Mouse (Mus musculus) ES-E14 (cell line): Measurements from ENCODE around the gene Heatr4. TPM values are rescaled to one million over a fixed set of nuclear protein-coding genes. Genes with fewer than 3 reads are reported as not detected.
A peak's percentile ranks its signal among the peaks of the same experiment; 100 is the strongest.
"Not testable (repeated sequence)": the region's sequence is repeated elsewhere in the genome, so short reads cannot be mapped to it uniquely, and the experiment has no call there.

ENCODE experiments used
- DNase-seq: peaks from one replicate; pipeline ENCODE4 v3.0.0-alpha.2; 2013; ENCODE audit warnings: low read depth, low spot score
- H3K27ac ChIP-seq: 2 replicates; pipeline ENCODE4 v1.5.1; 2012; ENCODE audit warnings: low read depth, mild to moderate bottlenecking, low read length, moderate library complexity, mixed read lengths; ENCODE audit not compliant: poor library complexity, insufficient read depth, severe bottlenecking
- H3K36me3 ChIP-seq: 2 replicates; pipeline ENCODE4 v1.6.1; 2012; ENCODE audit warnings: mild to moderate bottlenecking, low read length, moderate library complexity, mixed read lengths; ENCODE audit not compliant: control insufficient read depth, poor library complexity, insufficient read depth, severe bottlenecking
- H3K4me1 ChIP-seq, 2 experiments: fragments of 150-350 bp in 1 of 2; sonication (generic) in 1 of 2; 2 replicates each; pipeline ENCODE4 v1.6.1; 2012; ENCODE audit warnings: low read length in 2 of 2, mild to moderate bottlenecking in 1 of 2, mixed read lengths in 1 of 2; ENCODE audit not compliant: control insufficient read depth in 2 of 2, insufficient read depth in 2 of 2, poor library complexity in 1 of 2
- H3K4me3 ChIP-seq, 2 experiments: fragments of 150-350 bp in 1 of 2; sonication (generic) in 1 of 2; 2 replicates each; pipeline ENCODE4 v1.5.1; 2012; ENCODE audit warnings: low read length in 2 of 2, low read depth in 1 of 2, mild to moderate bottlenecking in 1 of 2, mixed read lengths in 1 of 2; ENCODE audit not compliant: insufficient read depth in 1 of 2, poor library complexity in 1 of 2, severe bottlenecking in 1 of 2
- H3K9ac ChIP-seq: 2 replicates; pipeline ENCODE4 v1.6.1; 2012; ENCODE audit warnings: low read depth, mild to moderate bottlenecking, low read length, mixed read lengths; ENCODE audit not compliant: poor library complexity, insufficient read depth, severe bottlenecking
- H3K9me3 ChIP-seq: fragments of 150-350 bp; sonication (generic); 2 replicates; pipeline ENCODE4 v1.6.1; 2012; ENCODE audit warnings: low read depth, mild to moderate bottlenecking, low read length; ENCODE audit not compliant: control insufficient read depth, insufficient read depth
- CHD2 ChIP-seq: IDR thresholded peaks from 2 replicates; pipeline ENCODE4 v1.6.1; 2014; ENCODE audit warnings: mild to moderate bottlenecking, low read depth, low read length, inconsistent platforms
- HCFC1 ChIP-seq: IDR thresholded peaks from 2 replicates; pipeline ENCODE4 v1.6.1; 2012; ENCODE audit warnings: low read length, inconsistent platforms, borderline replicate concordance; ENCODE audit not compliant: insufficient read depth
- MAFK ChIP-seq: IDR thresholded peaks from 2 replicates; pipeline ENCODE4 v1.6.1; 2014; ENCODE audit warnings: mild to moderate bottlenecking, low read depth, low read length, inconsistent platforms; ENCODE audit not compliant: insufficient read depth
- ZC3H11A ChIP-seq: IDR thresholded peaks from 2 replicates; pipeline ENCODE4 v1.6.1; 2012; ENCODE audit warnings: low read depth, mild to moderate bottlenecking, inconsistent platforms, low read length, borderline replicate concordance
- ZNF384 ChIP-seq: IDR thresholded peaks from 2 replicates; pipeline ENCODE4 v1.6.1; 2012; ENCODE audit warnings: low read depth, low read length, inconsistent platforms
- in situ Hi-C, 2 experiments: fragments of 600-800 bp; cut with MboI; formaldehyde crosslinking; loops; one replicate each; pipeline ENCODE4 v1.15.1; 2025; ENCODE audit warnings: low sequenced_read_pairs in 2 of 2, inconsistent platforms in 1 of 2; ENCODE audit not compliant: unreplicated experiment in 2 of 2
- total RNA-seq: library from RNA; depleted of rRNA; stranded (reverse); fragments of 300-350 nt; gene quantifications from 2 replicates; pipeline ENCODE4 v1.2.3, GENCODE M21; 2012

The Heatr4 gene
- total RNA-seq, 1 experiment = not detected

DNA sequence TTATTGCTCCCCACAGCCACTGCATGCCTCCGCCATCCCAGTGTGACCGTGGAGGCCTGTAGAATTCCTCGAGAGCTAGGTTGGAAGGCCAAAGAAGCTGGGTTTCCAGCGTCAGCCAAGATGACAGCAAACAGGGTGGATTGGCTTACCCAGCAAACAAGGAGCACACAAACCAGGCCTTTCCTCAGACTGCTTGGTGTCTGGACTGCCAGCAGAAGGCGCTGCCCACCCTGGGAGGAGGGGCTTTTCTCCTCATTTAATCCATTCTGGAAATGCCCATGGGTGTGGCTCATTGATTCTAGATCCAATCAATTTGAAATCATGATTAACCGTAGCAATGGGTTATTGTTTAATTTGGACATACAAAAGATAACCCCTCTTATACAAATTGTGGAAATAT, 28.5 kb upstream of the Heatr4 start:
- peaks cover 0 to 2% of the 10 kb centered on the region in 2 experiments; a peak in 2 of 4 replicates for H3K4me1 ChIP-seq
- no peaks in the 10 kb centered on the region; the same call in 1 of the 2 replicates for H3K36me3 ChIP-seq
- H3K9ac ChIP-seq = no peak overlapping the region
- no peak for DNase-seq
- H3K9me3 ChIP-seq = no peaks in the 10 kb centered on the region; the same call in 1 of the 2 replicates
- H3K27ac ChIP-seq = no peak overlapping the region
- in situ Hi-C loops = no loop called here
- TF ChIP-seq MAFK = no peak
- no peak for TF ChIP-seq ZNF384
- no peak for TF ChIP-seq CHD2
- TF ChIP-seq HCFC1 = no peak
- TF ChIP-seq ZC3H11A = no peak
- no peak overlapping the region for H3K4me3 ChIP-seq

DNA sequence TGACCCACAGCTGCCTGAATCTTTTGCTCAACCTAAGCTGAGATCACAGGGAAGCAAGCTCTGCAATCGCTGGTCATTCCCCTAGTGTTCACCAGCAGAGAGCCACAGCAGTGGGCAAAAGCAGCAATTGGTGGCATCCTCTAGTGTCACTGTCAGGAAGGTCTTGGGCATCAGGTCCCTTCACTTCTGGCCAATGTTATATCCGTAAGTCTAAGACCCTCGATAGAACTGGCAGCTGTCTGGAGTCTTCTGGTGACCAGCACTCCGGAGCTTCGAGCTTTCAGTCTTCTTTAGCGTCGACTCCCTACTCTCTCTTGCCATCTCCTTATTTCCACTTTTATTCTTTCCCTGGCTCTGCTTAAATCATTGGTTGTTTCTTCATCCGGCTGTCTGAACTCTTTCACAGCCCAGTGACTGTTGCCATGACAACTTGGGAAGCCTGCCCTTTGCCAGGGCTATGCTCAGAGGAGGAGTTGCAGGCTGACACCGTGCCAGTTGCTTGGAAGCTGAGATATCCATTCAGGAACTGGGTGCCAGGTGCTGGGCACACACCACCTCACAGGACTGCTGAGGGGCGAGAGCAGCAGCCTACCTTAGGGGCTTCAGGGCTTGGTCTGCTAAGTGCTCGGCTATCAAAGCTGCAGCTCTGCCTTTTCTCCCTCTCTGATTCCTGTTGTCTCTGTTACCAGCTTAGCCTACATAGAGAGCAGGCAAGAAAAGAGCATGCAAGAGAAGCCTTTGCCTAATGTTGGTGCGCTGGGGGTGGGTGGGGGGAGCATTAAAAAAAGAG, 26.8 kb upstream of the Heatr4 start:
- no peak overlapping the region for H3K4me3 ChIP-seq
- no peak overlapping the region for H3K27ac ChIP-seq
- DNase-seq = no peak
- no peak for TF ChIP-seq ZC3H11A
- TF ChIP-seq ZNF384 = no peak
- TF ChIP-seq CHD2 = no peak
- H3K36me3 ChIP-seq = no peaks in the 10 kb centered on the region; the same call in 1 of the 2 replicates
- in situ Hi-C loops = no loop called here
- no peak overlapping the region for H3K9ac ChIP-seq
- H3K4me1 ChIP-seq = peaks cover 0 to 2% of the 10 kb centered on the region in 2 experiments; a peak in 2 of 4 replicates
- H3K9me3 ChIP-seq = no peaks in the 10 kb centered on the region

DNA sequence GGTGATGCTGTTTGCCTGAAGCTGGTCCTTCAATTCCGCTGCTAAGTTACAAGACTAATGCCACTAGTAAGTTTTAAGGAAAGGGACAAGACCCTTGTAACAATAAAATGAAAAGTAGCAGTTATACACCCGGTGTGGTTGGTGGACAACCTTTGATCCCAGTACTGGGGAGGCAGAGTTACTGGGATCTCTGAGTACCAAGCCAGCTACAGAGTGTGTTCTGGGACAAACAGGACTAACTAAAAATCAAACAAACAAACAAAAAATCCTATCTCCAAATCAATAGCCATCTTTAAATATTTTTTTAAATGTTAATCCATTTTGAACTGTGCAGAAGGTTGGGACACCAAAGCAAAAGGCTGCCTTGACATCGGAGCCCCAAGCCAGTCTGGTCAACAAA, 25.5 kb upstream of the Heatr4 start:
- H3K27ac ChIP-seq = no peak overlapping the region
- no peak for DNase-seq

DNA sequence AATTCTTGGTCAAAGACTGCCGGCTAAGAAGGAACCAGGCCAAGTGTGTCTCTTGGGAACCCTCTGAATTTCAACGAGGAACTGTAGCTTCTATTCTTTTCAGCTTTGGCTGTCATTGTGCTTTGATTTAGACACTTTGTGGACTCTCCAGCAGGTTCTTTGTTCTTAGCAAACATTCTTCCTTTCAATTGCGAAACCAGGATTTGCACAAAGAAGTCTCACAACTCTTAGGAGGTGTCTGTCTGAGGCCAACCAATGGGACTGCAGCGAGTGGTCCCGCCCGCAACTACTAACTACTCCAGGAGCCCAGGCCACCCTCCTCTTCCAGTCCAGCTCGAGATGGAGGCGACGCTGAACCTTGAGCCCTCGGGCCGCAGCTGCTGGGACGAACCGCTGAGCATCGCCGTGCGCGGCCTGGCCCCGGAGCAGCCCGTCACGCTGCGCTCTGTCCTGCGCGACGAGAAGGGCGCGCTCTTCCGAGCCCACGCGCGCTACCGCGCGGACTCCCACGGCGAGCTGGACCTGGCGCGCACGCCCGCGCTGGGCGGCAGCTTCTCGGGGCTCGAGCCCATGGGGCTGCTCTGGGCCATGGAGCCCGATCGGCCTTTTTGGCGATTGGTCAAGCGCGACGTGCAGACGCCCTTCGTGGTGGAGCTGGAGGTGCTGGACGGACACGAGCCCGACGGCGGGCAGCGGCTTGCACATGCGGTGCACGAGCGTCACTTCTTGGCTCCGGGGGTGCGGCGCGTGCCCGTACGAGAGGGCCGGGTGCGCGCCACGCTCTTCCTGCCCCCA, 24.7 kb upstream of the Heatr4 start, which contains the start of gene Acot1:
Gene Acot1, plus strand, starts transcription at position 320 of the 795 bp plus-strand sequence.
- peak within 1 kb of the TSS; percentile 64 for H3K9ac ChIP-seq
- H3K4me1 ChIP-seq, H3K9me3 ChIP-seq, H3K36me3 ChIP-seq, DNase-seq, in situ Hi-C loops: not testable (repeated sequence)
- peak within 1 kb of the TSS; percentile 54 to 68 for H3K4me3 ChIP-seq
- H3K27ac ChIP-seq = peak within 1 kb of the TSS; percentile 28; the same call in 1 of the 2 replicates

More for the DNA sequence above, 25.5 kb upstream of the Heatr4 start:
- TF ChIP-seq HCFC1 (no peak), CHD2 (no peak), ZNF384 (no peak), ZC3H11A (no peak), MAFK (no peak)
- Histone ChIP-seq H3K9me3 (no peaks in the 10 kb centered on the region), H3K9ac (no peak overlapping the region), H3K4me1 (no peaks in the 10 kb centered on the region), H3K4me3 (peak overlapping the region in 1 of 2 experiments; percentile 54; a peak in 2 of 4 replicates), H3K36me3 (no peaks in the 10 kb centered on the region; the same call in 1 of the 2 replicates)
- in situ Hi-C loops = no loop called here
